Mouse (Mus musculus): ENCODE results near the gene Ucn2.

Ucn2 gene

DNA sequence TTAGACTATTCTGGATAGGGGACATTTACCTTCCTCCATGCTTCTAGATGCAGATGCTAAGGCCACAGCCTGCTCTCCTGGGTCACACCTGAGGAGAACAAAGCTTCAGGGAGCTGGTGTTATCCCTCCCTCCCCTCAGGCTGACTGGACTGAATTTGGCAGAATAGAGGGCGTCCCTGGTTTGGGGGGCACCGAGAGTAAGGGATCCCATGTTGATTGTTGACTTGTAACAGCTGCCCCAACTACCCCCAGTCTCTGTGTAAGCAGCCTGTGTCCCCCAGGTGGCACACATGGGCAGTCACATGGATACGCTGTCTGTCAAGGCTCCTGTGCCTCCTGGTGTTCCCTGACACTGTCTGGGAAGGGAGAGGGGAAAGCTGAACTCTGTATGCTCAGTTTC is 42.6 kb downstream of the Ucn2 start:
- in situ Hi-C loops (cut with MboI, MseI) = no loop called here

DNA sequence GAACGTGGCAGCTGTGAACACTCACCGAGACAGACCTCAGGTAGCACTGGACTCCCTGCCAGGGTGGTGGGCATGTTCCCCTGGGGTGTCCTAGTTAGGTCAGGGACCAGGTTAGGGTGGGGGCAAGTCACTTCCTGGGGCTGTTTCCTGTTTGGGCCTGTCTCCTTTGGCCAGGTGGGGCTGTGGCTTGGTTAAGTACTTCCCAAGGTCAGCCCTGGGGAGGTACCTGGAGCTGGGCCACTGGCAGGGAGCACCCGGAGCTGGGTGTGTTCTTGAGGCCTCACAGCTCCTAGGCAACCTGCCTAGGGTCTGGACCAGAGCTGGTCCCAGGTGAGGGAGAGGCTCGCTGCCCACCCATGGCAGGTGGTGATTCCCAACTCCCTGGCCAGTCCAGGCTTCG is 43.1 kb downstream of the Ucn2 start:
- in situ Hi-C loops (cut with MboI, MseI) = no loop called here

DNA sequence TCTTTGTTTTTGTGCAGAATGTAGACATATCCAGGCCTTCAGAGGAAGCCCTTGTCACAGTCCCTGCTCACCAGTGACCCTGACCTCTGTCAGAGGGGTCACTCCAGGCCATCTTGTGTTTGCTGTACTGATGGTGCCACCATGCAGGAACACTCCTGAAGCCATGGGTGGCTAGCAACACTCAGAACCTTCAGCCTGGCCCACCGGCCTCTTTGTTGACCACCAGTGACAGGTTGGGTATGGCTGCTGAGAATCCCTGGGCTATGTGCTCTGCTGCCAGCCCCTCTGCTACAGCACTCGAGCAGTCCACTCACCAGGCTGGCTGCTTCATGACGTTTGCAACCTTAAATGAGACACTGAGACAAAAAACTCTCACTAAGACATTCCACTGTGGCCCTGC is 44.5 kb downstream of the Ucn2 start:
- in situ Hi-C loops (cut with MboI, MseI) = no loop called here

DNA sequence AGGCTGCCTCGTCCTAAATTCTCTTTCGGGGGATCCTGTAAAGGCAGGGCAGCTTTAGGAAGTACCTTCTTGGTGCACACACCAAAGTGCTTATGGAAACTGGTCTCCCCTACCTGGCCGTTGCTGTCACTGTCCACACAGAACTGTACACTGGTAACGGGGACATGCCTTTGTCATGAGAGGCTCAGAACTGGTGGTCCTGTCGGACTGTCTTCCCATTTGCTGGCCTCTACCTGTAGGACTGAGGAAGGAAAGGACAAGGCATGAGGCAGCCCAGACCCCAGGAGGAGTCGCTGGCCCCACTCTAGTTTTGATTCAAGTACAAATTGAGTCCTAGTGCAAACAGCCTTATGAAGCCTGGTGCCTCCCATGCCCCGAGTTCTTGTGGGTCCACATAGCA is 45.2 kb downstream of the Ucn2 start:
- in situ Hi-C loops (cut with MboI, MseI) = no loop called here

DNA sequence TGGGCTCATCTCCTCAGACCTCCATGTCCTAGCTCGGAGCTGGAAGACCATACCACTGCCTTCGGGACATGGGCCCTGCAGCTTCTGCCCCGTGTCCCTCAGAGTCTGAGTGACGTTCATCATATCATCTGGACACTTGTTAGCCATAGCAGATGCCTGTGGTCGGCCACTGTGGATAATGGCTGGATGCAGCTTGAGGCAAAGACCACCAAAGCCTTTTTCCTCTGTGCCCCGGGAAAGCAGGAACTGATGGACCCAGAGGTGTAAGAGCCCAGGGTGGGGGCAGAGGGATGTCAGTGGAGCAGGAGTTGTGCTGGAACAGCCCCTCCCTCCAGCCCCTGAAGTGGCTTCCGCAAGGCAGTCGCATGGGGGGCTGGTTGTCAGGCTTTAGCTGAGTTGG is 45.9 kb downstream of the Ucn2 start:
- in situ Hi-C loops (cut with MboI, MseI) = no loop called here

DNA sequence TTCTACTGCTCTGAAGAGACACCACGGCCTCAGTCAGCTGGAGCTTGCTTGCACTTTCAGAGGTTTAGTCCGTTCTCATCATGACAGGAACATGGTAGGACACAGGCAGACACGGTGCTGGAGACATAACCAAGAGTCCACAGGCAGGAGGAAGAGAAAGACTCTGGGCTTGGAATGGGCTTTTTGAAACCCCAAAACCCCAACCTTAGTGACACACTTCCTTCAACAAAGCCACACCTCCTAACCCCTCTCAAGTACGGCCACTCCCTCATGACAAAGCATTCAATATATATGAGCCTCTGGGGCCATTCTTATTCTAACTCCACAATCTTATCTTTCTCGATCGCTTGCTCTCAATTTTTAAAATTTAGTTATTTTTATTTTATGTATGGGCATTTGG is 46.6 kb downstream of the Ucn2 start:
- in situ Hi-C loops (cut with MboI, MseI) = no loop called here

All from T-helper 1 cell (primary cell).